Mouse (Mus musculus): ENCODE measurements at regions not wholly inside any gene's neighbourhood (a gene's known extent, or its start where the extent isn't known, plus 50 kb on each side); places are given as distances from the start of the nearest gene placed in this dataset.

- Histone ChIP-seq H3K27ac (replicated peaks) (no peak overlapping the region), H3K27me3 (no peaks in the 10 kb centered on the region), H3K9me3 (no peaks in the 10 kb centered on the region), H3K36me3 (no peaks in the 10 kb centered on the region), H3K9ac (no peak overlapping the region), H3K4me2 (no peak overlapping the region), H3K4me3 (no peak overlapping the region), H3K4me1 (replicated peaks) (no peaks in the 10 kb centered on the region)
- ATAC-seq (ENCODE audit: low FRiP score, low read depth) = no peak
Observed at GRCm38 (mm10) chr6:148719062-148719461, 112.2 kb downstream of the Ipo8 start.

DNA sequence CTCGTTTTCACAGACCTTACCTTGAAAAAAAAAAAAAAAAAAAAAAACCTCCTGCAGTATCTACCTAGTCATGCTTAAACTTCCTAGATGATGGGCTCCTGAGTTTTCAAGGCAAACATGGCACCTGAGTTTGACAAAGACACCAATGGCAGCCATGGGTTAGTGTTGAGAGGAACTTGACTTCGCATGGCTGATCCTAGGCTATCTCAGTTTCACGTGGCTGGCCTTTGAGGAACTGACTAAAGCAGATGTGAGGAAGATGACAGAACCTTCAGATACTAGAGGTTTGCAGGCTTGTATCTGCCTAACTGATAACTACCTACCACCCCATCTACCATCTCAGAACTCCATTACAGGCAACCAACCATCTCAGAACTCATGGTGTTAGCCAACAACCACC, 120.9 kb downstream of the Ipo8 start:
- no peaks in the 10 kb centered on the region for H3K27me3 ChIP-seq
- no peaks in the 10 kb centered on the region for H3K9me3 ChIP-seq
- no peak for ATAC-seq (ENCODE audit: low FRiP score, low read depth)

GRCm38 (mm10) chr6:148708389-148708788, 122.9 kb downstream of the Ipo8 start:
- 83% methylated on average over 2 of the region's 2 CpGs for WGBS
- no peak for ATAC-seq (ENCODE audit: low FRiP score, low read depth)
- H3K4me3 ChIP-seq = no peak overlapping the region

More for the DNA sequence above, 120.9 kb downstream of the Ipo8 start:
- H3K27ac ChIP-seq (replicated peaks) = no peak overlapping the region
- H3K4me2 ChIP-seq = no peak overlapping the region
- no peaks in the 10 kb centered on the region for H3K4me1 ChIP-seq (replicated peaks)
- H3K4me3 ChIP-seq = no peak overlapping the region
- H3K36me3 ChIP-seq = no peaks in the 10 kb centered on the region
- no peak overlapping the region for H3K9ac ChIP-seq
- 82% methylated on average over 3 of the region's 3 CpGs for WGBS

GRCm38 (mm10) chr6:148705711-148706110, 125.6 kb downstream of the Ipo8 start:
- no peaks in the 10 kb centered on the region for H3K36me3 ChIP-seq
- no peak for ATAC-seq (ENCODE audit: low FRiP score, low read depth)
- no peak overlapping the region for H3K4me2 ChIP-seq
- no peak overlapping the region for H3K9ac ChIP-seq
- H3K9me3 ChIP-seq = no peaks in the 10 kb centered on the region
- no peak overlapping the region for H3K4me3 ChIP-seq
- H3K4me1 ChIP-seq (replicated peaks) = no peaks in the 10 kb centered on the region
- H3K27me3 ChIP-seq = no peaks in the 10 kb centered on the region
- H3K27ac ChIP-seq (replicated peaks) = no peak overlapping the region
- 38% methylated on average over 2 of the region's 2 CpGs for WGBS

More at GRCm38 (mm10) chr6:148708389-148708788, 122.9 kb downstream of the Ipo8 start:
- H3K36me3 ChIP-seq = no peaks in the 10 kb centered on the region
- no peaks in the 10 kb centered on the region for H3K4me1 ChIP-seq (replicated peaks)
- no peak overlapping the region for H3K27ac ChIP-seq (replicated peaks)
- no peaks in the 10 kb centered on the region for H3K27me3 ChIP-seq
- no peak overlapping the region for H3K9ac ChIP-seq
- no peaks in the 10 kb centered on the region for H3K9me3 ChIP-seq
- H3K4me2 ChIP-seq = no peak overlapping the region

- no peaks in the 10 kb centered on the region for H3K4me1 ChIP-seq (replicated peaks)
- no peaks in the 10 kb centered on the region for H3K36me3 ChIP-seq
- no peak overlapping the region for H3K27ac ChIP-seq (replicated peaks)
- no peak for ATAC-seq (ENCODE audit: low FRiP score, low read depth)
- no peak overlapping the region for H3K9ac ChIP-seq
- no peaks in the 10 kb centered on the region for H3K27me3 ChIP-seq
- H3K4me3 ChIP-seq = no peak overlapping the region
- WGBS = 43% methylated on average over 4 of the region's 4 CpGs
- H3K9me3 ChIP-seq = no peaks in the 10 kb centered on the region
- H3K4me2 ChIP-seq = no peak overlapping the region
Observed at GRCm38 (mm10) chr6:148693329-148693728, 137.9 kb downstream of the Ipo8 start.

GRCm38 (mm10) chr6:148687770-148688169, 143.5 kb downstream of the Ipo8 start:
- no peaks in the 10 kb centered on the region for H3K9me3 ChIP-seq
- H3K4me2 ChIP-seq = no peak overlapping the region
- WGBS = 26% methylated on average over 3 of the region's 4 CpGs
- ATAC-seq (ENCODE audit: low FRiP score, low read depth) = no peak
- no peak overlapping the region for H3K4me3 ChIP-seq
- H3K27ac ChIP-seq (replicated peaks) = no peak overlapping the region
- H3K9ac ChIP-seq = no peak overlapping the region
- no peaks in the 10 kb centered on the region for H3K4me1 ChIP-seq (replicated peaks)
- no peaks in the 10 kb centered on the region for H3K36me3 ChIP-seq
- no peaks in the 10 kb centered on the region for H3K27me3 ChIP-seq

DNA sequence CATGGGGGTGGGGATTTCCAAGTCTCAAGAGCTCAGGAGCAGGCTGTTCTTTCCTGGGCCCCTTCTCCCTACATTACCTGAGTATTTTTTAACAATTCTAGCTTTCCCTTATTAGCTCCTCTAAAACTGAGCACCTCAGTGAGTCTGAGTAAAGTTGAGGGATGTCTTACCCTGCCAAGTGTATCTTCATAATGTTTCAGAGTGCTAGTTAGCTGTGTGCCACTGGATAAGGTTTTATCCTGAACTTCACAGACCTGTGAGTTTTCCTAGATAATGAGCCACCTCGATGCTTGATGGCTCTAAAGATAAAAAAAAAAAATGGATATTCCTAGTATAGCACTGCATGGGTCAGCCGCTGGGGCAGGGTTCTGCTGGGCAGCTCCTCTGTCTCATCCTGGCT, 171.1 kb downstream of the Ipo8 start:
- H3K4me2 ChIP-seq = no peak overlapping the region
- no peaks in the 10 kb centered on the region for H3K4me1 ChIP-seq (replicated peaks)
- 78% methylated on average over 2 of the region's 2 CpGs for WGBS
- H3K9me3 ChIP-seq = no peaks in the 10 kb centered on the region
- ATAC-seq (ENCODE audit: low FRiP score, low read depth) = no peak
- H3K27me3 ChIP-seq = no peaks in the 10 kb centered on the region
- no peak overlapping the region for H3K4me3 ChIP-seq
- H3K27ac ChIP-seq (replicated peaks) = no peak overlapping the region
- no peak overlapping the region for H3K9ac ChIP-seq
- H3K36me3 ChIP-seq = no peaks in the 10 kb centered on the region

- WGBS = 28% methylated on average over 3 of the region's 3 CpGs
- no peak for ATAC-seq (ENCODE audit: low FRiP score, low read depth)
- H3K27ac ChIP-seq (replicated peaks) = no peak overlapping the region
- no peaks in the 10 kb centered on the region for H3K27me3 ChIP-seq
- H3K9me3 ChIP-seq = no peaks in the 10 kb centered on the region
- H3K4me1 ChIP-seq (replicated peaks) = no peaks in the 10 kb centered on the region
- H3K9ac ChIP-seq = no peak overlapping the region
- H3K4me2 ChIP-seq = no peak overlapping the region
- H3K4me3 ChIP-seq = no peak overlapping the region
- H3K36me3 ChIP-seq = no peaks in the 10 kb centered on the region
Observed at GRCm38 (mm10) chr6:148653216-148653615, 178.1 kb downstream of the Ipo8 start.

DNA sequence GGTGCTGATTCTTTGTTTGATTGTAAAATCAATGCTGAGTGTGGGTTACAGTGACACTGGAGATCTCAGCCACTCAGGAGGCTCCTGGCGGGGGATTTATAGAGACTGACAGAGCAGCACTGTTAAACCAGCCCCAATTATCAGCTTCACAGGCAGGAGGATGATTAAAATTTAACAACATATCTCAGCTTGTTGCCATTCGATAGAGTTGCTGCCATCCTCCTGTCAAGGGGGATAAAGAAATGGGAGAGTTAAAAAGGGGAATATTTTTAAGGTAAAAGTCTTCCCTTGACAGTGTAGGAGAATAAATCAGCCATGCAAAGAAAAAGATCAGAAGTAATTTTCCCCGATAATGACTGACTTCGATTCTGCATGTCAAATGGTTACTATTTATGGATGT, 178.8 kb downstream of the Ipo8 start:
- Histone ChIP-seq H3K27me3 (no peaks in the 10 kb centered on the region), H3K4me2 (no peak overlapping the region), H3K36me3 (no peaks in the 10 kb centered on the region), H3K4me1 (replicated peaks) (no peaks in the 10 kb centered on the region), H3K9ac (no peak overlapping the region), H3K4me3 (no peak overlapping the region), H3K27ac (replicated peaks) (no peak overlapping the region), H3K9me3 (no peaks in the 10 kb centered on the region)
- WGBS = 66% methylated on average over 4 of the region's 4 CpGs
- no peak for ATAC-seq (ENCODE audit: low FRiP score, low read depth)

GRCm38 (mm10) chr6:148647423-148648390, 183.6 kb downstream of the Ipo8 start:
- H3K4me2 ChIP-seq = no peak overlapping the region
- H3K9ac ChIP-seq = no peak overlapping the region
- no peak overlapping the region for H3K4me3 ChIP-seq
- H3K27me3 ChIP-seq = no peaks in the 10 kb centered on the region
- H3K27ac ChIP-seq (replicated peaks) = no peak overlapping the region
- no peaks in the 10 kb centered on the region for H3K36me3 ChIP-seq
- no peaks in the 10 kb centered on the region for H3K9me3 ChIP-seq
- ATAC-seq (ENCODE audit: low FRiP score, low read depth) = no peak
- no peaks in the 10 kb centered on the region for H3K4me1 ChIP-seq (replicated peaks)
- WGBS = 81% methylated on average over 2 of the region's 2 CpGs

- Histone ChIP-seq H3K9ac (no peak overlapping the region), H3K36me3 (no peaks in the 10 kb centered on the region), H3K9me3 (no peaks in the 10 kb centered on the region), H3K27ac (replicated peaks) (no peak overlapping the region), H3K4me3 (no peak overlapping the region), H3K4me2 (no peak overlapping the region), H3K27me3 (no peaks in the 10 kb centered on the region), H3K4me1 (replicated peaks) (no peaks in the 10 kb centered on the region)
- no peak for ATAC-seq (ENCODE audit: low FRiP score, low read depth)
- 92% methylated on average over 1 of the region's 1 CpGs for WGBS
Observed at GRCm38 (mm10) chr6:148640595-148640994, 190.7 kb downstream of the Ipo8 start.

DNA sequence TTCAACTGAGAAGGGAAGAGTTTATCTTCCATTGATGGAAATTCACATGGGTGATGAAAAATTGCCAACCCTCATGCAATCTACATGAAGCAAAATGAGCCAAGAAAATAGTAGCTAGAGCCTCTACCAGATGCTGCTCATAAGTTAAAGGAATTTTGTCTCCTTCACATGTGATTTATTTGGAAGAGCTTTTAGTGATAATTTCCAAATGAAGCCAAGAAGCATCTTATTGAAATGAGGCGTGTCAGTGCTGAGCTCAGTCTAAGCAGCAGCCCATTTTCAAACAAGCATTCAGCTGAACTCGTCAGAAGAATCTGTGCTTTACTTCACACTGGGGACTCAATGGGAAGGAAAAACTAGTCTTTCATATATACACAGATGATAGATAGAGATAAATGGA, 190.0 kb upstream of the Tmtc1 start:
- H3K9ac ChIP-seq = no peak overlapping the region
- no peaks in the 10 kb centered on the region for H3K27me3 ChIP-seq
- no peaks in the 10 kb centered on the region for H3K36me3 ChIP-seq
- H3K4me1 ChIP-seq (replicated peaks) = no peaks in the 10 kb centered on the region
- 75% methylated on average over 2 of the region's 2 CpGs for WGBS
- H3K9me3 ChIP-seq = no peaks in the 10 kb centered on the region
- no peak overlapping the region for H3K4me2 ChIP-seq
- H3K27ac ChIP-seq (replicated peaks) = no peak overlapping the region
- ATAC-seq (ENCODE audit: low FRiP score, low read depth) = no peak
- H3K4me3 ChIP-seq = no peak overlapping the region

All from hindbrain, embryonic 15.5 days (tissue).